Comparison of ENCODE assay signal across 10 mouse cellular contexts in genomic region chr2:57613243-57613642, GRCm38 (mm10).
A peak's percentile ranks its signal among the peaks of the same experiment; 100 is the strongest.
DNase-seq lines count a peak whose midpoint lies in the region; ATAC-seq and TF ChIP-seq lines count a peak whose summit lies in the region.
"Had no signal": no experiment of that assay in that cellular context is flagged by ENCODE, and none has a peak within 500 bp of the region (broad histone marks: within the 10 kb centered on the region; RNA-seq: fewer than 3 reads in every experiment).

No protein-coding gene starts in this region.

- H3K36me3 ChIP-seq in lung, postnatal 0 days (ENCODE audit: insufficient read depth, low read length) = no peaks in the 10 kb centered on the region
- no peaks in the 10 kb centered on the region for H3K36me3 ChIP-seq in forebrain, embryonic 13.5 days (ENCODE audit: poor library complexity, severe bottlenecking)

- no peaks in the 10 kb centered on the region for H3K9me3 ChIP-seq in lung, postnatal 0 days (ENCODE audit: low read length)
- H3K9me3 ChIP-seq in forebrain, embryonic 13.5 days (replicated peaks) = no peaks in the 10 kb centered on the region

- 55% methylated on average over 10 of the region's 10 CpGs for WGBS in lung, postnatal 0 days
- 12% methylated on average over 10 of the region's 10 CpGs for WGBS in forebrain, embryonic 13.5 days
- WGBS in lung, adult 2 months = 60% methylated on average over 10 of the region's 10 CpGs

- no peaks in the 10 kb centered on the region for H3K4me1 ChIP-seq in lung, postnatal 0 days (ENCODE audit: insufficient read depth, low read depth, low read length)
- H3K4me1 ChIP-seq in forebrain, embryonic 13.5 days = peaks cover 35% of the 10 kb centered on the region
- H3K4me1 ChIP-seq in lung, adult 2 months (ENCODE audit: control insufficient read depth, insufficient read depth, low read length) = no peaks in the 10 kb centered on the region

- TF ChIP-seq EP300 in lung, postnatal 0 days (IDR thresholded peaks at IDR 0.05) = no peak

- no peak for TF ChIP-seq POLR2A in lung, adult 2 months (IDR thresholded peaks at IDR 0.05; ENCODE audit: borderline replicate concordance, extremely low read depth, low read depth, low read length)

- H3K9ac ChIP-seq in lung, postnatal 0 days (replicated peaks; ENCODE audit: low read depth) = no peak overlapping the region
- no peak overlapping the region for H3K9ac ChIP-seq in forebrain, embryonic 13.5 days

- H3K27ac ChIP-seq in lung, postnatal 0 days (ENCODE audit: low read length) = no peak overlapping the region
- no peak overlapping the region for H3K27ac ChIP-seq in forebrain, embryonic 13.5 days

- H3K4me2 ChIP-seq in lung, postnatal 0 days (replicated peaks; ENCODE audit: low read depth, low read length) = no peak overlapping the region
- peak overlapping the region; percentile 60 for H3K4me2 ChIP-seq in forebrain, embryonic 13.5 days
- H3K4me2 ChIP-seq: liver, embryonic 11.5 days had no signal

- no peak for TF ChIP-seq CTCF in lung, postnatal 0 days (IDR thresholded peaks at IDR 0.05)
- TF ChIP-seq CTCF in lung, adult 2 months (IDR thresholded peaks at IDR 0.05; ENCODE audit: insufficient read depth, low read length) = no peak

- DNase-seq in lung, postnatal 0 days (ENCODE audit: low spot score) = peak; percentile 17
- DNase-seq in lung, postnatal 36 days = no peak
- peak; percentile 42 to 47 for DNase-seq in layer of hippocampus, postnatal 36 days
- peak; percentile 15 for DNase-seq in right cerebral cortex, postnatal 14 days
- no peak for DNase-seq in kidney, adult 11 months
- DNase-seq in lung, adult 2 months = no peak
- no peak for DNase-seq in c-Kit-positive CD71-positive TER-119-positive erythroid progenitor cells, embryonic 14.5 days (ENCODE audit: low spot score)
- DNase-seq: heart, postnatal 14 days had no signal

- ATAC-seq in lung, postnatal 0 days = no peak
- peak; percentile 80 for ATAC-seq in forebrain, embryonic 13.5 days

- no peaks in the 10 kb centered on the region for H3K27me3 ChIP-seq in lung, postnatal 0 days (replicated peaks; ENCODE audit: insufficient read depth, low read length)
- no peaks in the 10 kb centered on the region for H3K27me3 ChIP-seq in forebrain, embryonic 13.5 days

- H3K4me3 ChIP-seq in lung, postnatal 0 days (ENCODE audit: low read depth, low read length) = no peak overlapping the region
- H3K4me3 ChIP-seq in forebrain, embryonic 13.5 days = no peak overlapping the region
- no peak overlapping the region for H3K4me3 ChIP-seq in lung, adult 2 months (replicated peaks; ENCODE audit: extremely low read depth, low read depth, low read length)

Comparison
In these comparisons a context has a peak if more than half of its experiments do, and no peak if none do; other contexts are left out.
1. DNase-seq: peak in lung, postnatal 0 days (single experiment), layer of hippocampus, postnatal 36 days (2 of 2) and right cerebral cortex, postnatal 14 days (single experiment); none in lung, postnatal 36 days (single experiment), kidney, adult 11 months (single experiment), lung, adult 2 months (single experiment) and c-Kit-positive CD71-positive TER-119-positive erythroid progenitor cells, embryonic 14.5 days (single experiment).